Mouse (Mus musculus) heart, embryonic 16.5 days (tissue): ENCODE results near the gene Ypel2. TPM values are rescaled to one million over a fixed set of nuclear protein-coding genes. Genes with fewer than 3 reads are reported as not detected.
"Not testable (repeated sequence)": the region's sequence is repeated elsewhere in the genome, so short reads cannot be mapped to it uniquely, and the experiment has no call there.

Experiments used
- ATAC-seq: fragments of 200-750 bp; cut with Nextera tagmentation; replicated peaks from 2 replicates; pipeline ENCODE4 v1.8.0; 2017; ENCODE audit warnings: moderate number of reproducible peaks; ENCODE audit not compliant: insufficient read depth, low FRiP score; ENCODE audit errors: extremely low read depth
- H3K27ac ChIP-seq: fragments of 300-500 bp; sonication (generic); 2 replicates; pipeline ENCODE4 v1.5.1; 2014; ENCODE audit warnings: mild to moderate bottlenecking, low read length, control low read depth, moderate library complexity
- H3K27me3 ChIP-seq: fragments of 300-500 bp; sonication (generic); 2 replicates; pipeline ENCODE4 v1.6.1; 2014; ENCODE audit warnings: low read length, mixed read lengths; ENCODE audit not compliant: control insufficient read depth, insufficient read depth
- H3K36me3 ChIP-seq: fragments of 300-500 bp; sonication (generic); 2 replicates; pipeline ENCODE4 v1.6.1; 2014; ENCODE audit not compliant: control insufficient read depth, insufficient read depth
- H3K4me1 ChIP-seq: fragments of 300-500 bp; sonication (generic); 2 replicates; pipeline ENCODE4 v1.6.1; 2014; ENCODE audit warnings: low read length, mixed read lengths; ENCODE audit not compliant: control insufficient read depth, insufficient read depth
- H3K4me2 ChIP-seq: fragments of 300-500 bp; sonication (generic); 2 replicates; pipeline ENCODE4 v1.6.1; 2014; ENCODE audit warnings: low read depth, mild to moderate bottlenecking, control low read depth, low read length
- H3K4me3 ChIP-seq: fragments of 300-500 bp; sonication (generic); 2 replicates; pipeline ENCODE4 v1.5.1; 2014; ENCODE audit warnings: mild to moderate bottlenecking, control low read depth, low read length
- H3K9ac ChIP-seq: fragments of 300-500 bp; sonication (generic); 2 replicates; pipeline ENCODE4 v1.6.1; 2014; ENCODE audit warnings: low read length, control low read depth
- H3K9me3 ChIP-seq: fragments of 300-500 bp; sonication (generic); replicated peaks from 2 replicates; pipeline ENCODE4 v1.6.1; 2016; ENCODE audit warnings: low read length; ENCODE audit not compliant: control insufficient read depth
- WGBS: fragments of 180-500 bp; shearing (Covaris S2); extraction: QIAGEN DNeasy Blood & Tissue Kit; methylation state at CpG from one replicate; pipeline ENCODE4 v1.1.7; 2014; 5-methylcytosine and 5-hydroxymethylcytosine counted together
- polyA plus RNA-seq: library from polyadenylated mRNA; unstranded; fragments of >200 nt; fragmentation: Nextera tagmentation; extraction: Ambion mirVana; gene quantifications from 2 replicates; pipeline ENCODE4 v1.2.1, GENCODE M21; 2015

Gene Ypel2
- polyA plus RNA-seq: 22.5 and 24.2 TPM in 2 replicates

GRCm38 (mm10) chr11:86993041-86994037 lies at the start of gene Ypel2:
TSS of gene Ypel2 (minus strand) at chr11:86993707.
- Histone ChIP-seq H3K27me3 (no peaks in the 10 kb centered on the region), H3K36me3 (no peaks in the 10 kb centered on the region), H3K4me1 (peaks cover 46% of the 10 kb centered on the region)

GRCm38 (mm10) chr11:87043052-87043451 lies 49.5 kb upstream of the Ypel2 start:
- WGBS: 83% methylated on average over 3 of the region's 3 CpGs
- Histone ChIP-seq H3K4me1 (no peaks in the 10 kb centered on the region), H3K27ac (no peak overlapping the region), H3K9me3 (0 out of 2 replicates have a peak, but pooled peaks cover 3% of the 10 kb centered on the region), H3K4me3 (no peak overlapping the region), H3K36me3 (peaks cover 15% of the 10 kb centered on the region), H3K4me2 (no peak overlapping the region), H3K9ac (no peak overlapping the region), H3K27me3 (no peaks in the 10 kb centered on the region)
- no peak for ATAC-seq

More at GRCm38 (mm10) chr11:86993041-86994037, at the start of gene Ypel2:
- Histone ChIP-seq H3K4me3 (peak within 1 kb of the TSS; percentile 97), H3K4me2 (peak within 1 kb of the TSS; percentile 75), H3K27ac (peak within 1 kb of the TSS; percentile 98), H3K9ac (peak within 1 kb of the TSS; percentile 97), H3K9me3 (no peaks in the 10 kb centered on the region)
- peak; percentile 99 for ATAC-seq
- under 1% methylated on average over 93 of the region's 96 CpGs for WGBS

GRCm38 (mm10) chr11:87039307-87039963 lies 45.9 kb upstream of the Ypel2 start:
- H3K9ac ChIP-seq: no peak overlapping the region
- H3K9me3 ChIP-seq: no peaks in the 10 kb centered on the region
- no peak overlapping the region for H3K4me3 ChIP-seq
- H3K27me3 ChIP-seq: no peaks in the 10 kb centered on the region
- no peak overlapping the region for H3K4me2 ChIP-seq
- peaks cover 15% of the 10 kb centered on the region for H3K36me3 ChIP-seq
- no peak for ATAC-seq
- H3K27ac ChIP-seq: no peak overlapping the region
- H3K4me1 ChIP-seq: no peaks in the 10 kb centered on the region
- 75% methylated on average over 9 of the region's 9 CpGs for WGBS

GRCm38 (mm10) chr11:87036180-87036579 lies 42.7 kb upstream of the Ypel2 start:
- H3K9me3 ChIP-seq: no peaks in the 10 kb centered on the region
- no peak overlapping the region for H3K4me2 ChIP-seq
- no peak overlapping the region for H3K4me3 ChIP-seq
- ATAC-seq: no peak
- H3K27me3 ChIP-seq: no peaks in the 10 kb centered on the region
- no peak overlapping the region for H3K9ac ChIP-seq
- H3K27ac ChIP-seq: no peak overlapping the region
- WGBS: 67% methylated on average over 4 of the region's 4 CpGs
- no peaks in the 10 kb centered on the region for H3K4me1 ChIP-seq
- H3K36me3 ChIP-seq: peaks cover 9% of the 10 kb centered on the region

- WGBS: 74% methylated on average over 3 of the region's 3 CpGs
- no peak overlapping the region for H3K9ac ChIP-seq
- no peaks in the 10 kb centered on the region for H3K9me3 ChIP-seq
- no peak overlapping the region for H3K4me2 ChIP-seq
- ATAC-seq: no peak
- H3K4me3 ChIP-seq: no peak overlapping the region
- H3K4me1 ChIP-seq: peaks cover 10% of the 10 kb centered on the region; the same call in 1 of the 2 replicates
- no peaks in the 10 kb centered on the region for H3K27me3 ChIP-seq
- no peak overlapping the region for H3K27ac ChIP-seq
- H3K36me3 ChIP-seq: no peaks in the 10 kb centered on the region
Measured at GRCm38 (mm10) chr11:87028212-87028611, 34.7 kb upstream of the Ypel2 start.

- H3K9ac ChIP-seq: no peak overlapping the region
- peaks cover 10% of the 10 kb centered on the region; the same call in 1 of the 2 replicates for H3K4me1 ChIP-seq
- 61% methylated on average over 9 of the region's 9 CpGs for WGBS
- peak; percentile 45; the same call in 1 of the 2 replicates for ATAC-seq
- no peaks in the 10 kb centered on the region for H3K36me3 ChIP-seq
- no peaks in the 10 kb centered on the region for H3K27me3 ChIP-seq
- no peak overlapping the region for H3K4me3 ChIP-seq
- H3K4me2 ChIP-seq: no peak overlapping the region
- no peaks in the 10 kb centered on the region for H3K9me3 ChIP-seq
- peak overlapping the region; percentile 45; the same call in 1 of the 2 replicates for H3K27ac ChIP-seq
Measured at GRCm38 (mm10) chr11:87026096-87026875, 32.8 kb upstream of the Ypel2 start.

- 67% methylated on average over 3 of the region's 3 CpGs for WGBS
- H3K4me3 ChIP-seq: no peak overlapping the region
- H3K27me3 ChIP-seq: no peaks in the 10 kb centered on the region
- no peak overlapping the region for H3K4me2 ChIP-seq
- H3K9me3 ChIP-seq: no peaks in the 10 kb centered on the region
- no peak overlapping the region for H3K9ac ChIP-seq
- H3K4me1 ChIP-seq: peaks cover 6% of the 10 kb centered on the region; the same call in 1 of the 2 replicates
- H3K27ac ChIP-seq: no peak overlapping the region
- no peaks in the 10 kb centered on the region for H3K36me3 ChIP-seq
- no peak for ATAC-seq
Measured at GRCm38 (mm10) chr11:87025351-87025750, 31.8 kb upstream of the Ypel2 start.

- not testable (repeated sequence) for H3K4me3 ChIP-seq, H3K36me3 ChIP-seq, H3K9ac ChIP-seq, H3K4me1 ChIP-seq, H3K9me3 ChIP-seq, ATAC-seq, H3K27me3 ChIP-seq, H3K27ac ChIP-seq, H3K4me2 ChIP-seq
- 72% methylated on average over 7 of the region's 8 CpGs for WGBS
Measured at GRCm38 (mm10) chr11:87023240-87023639, 29.7 kb upstream of the Ypel2 start.
